Mouse (Mus musculus) intestine, embryonic 14.5 days (tissue): ENCODE data around the gene Galnt10. TPM values are rescaled to one million over a fixed set of nuclear protein-coding genes. Genes with fewer than 3 reads are reported as not detected.

Experiments used
- ATAC-seq: fragments of 200-750 bp; cut with Nextera tagmentation; replicated peaks from 2 replicates; pipeline ENCODE4 v1.8.0; 2017; ENCODE audit warnings: low read depth, moderate number of reproducible peaks, moderate TSS enrichment, moderate library complexity; ENCODE audit not compliant: low FRiP score, low TSS enrichment
- DNase-seq: peaks from one replicate; pipeline ENCODE4 v3.0.0-alpha.2; 2018; ENCODE audit warnings: low spot score
- H3K27ac ChIP-seq: fragments of 300-500 bp; sonication (generic); 2 replicates; pipeline ENCODE4 v1.5.1; 2014; ENCODE audit warnings: low read depth, mild to moderate bottlenecking, control low read depth
- H3K27me3 ChIP-seq: fragments of 300-500 bp; sonication (generic); replicated peaks from 2 replicates; pipeline ENCODE4 v1.6.1; 2014; ENCODE audit warnings: low read length, control low read depth; ENCODE audit not compliant: control insufficient read depth, insufficient read depth
- H3K36me3 ChIP-seq: fragments of 300-500 bp; sonication (generic); 2 replicates; pipeline ENCODE4 v1.6.1; 2014; ENCODE audit warnings: low read length, control low read depth; ENCODE audit not compliant: control insufficient read depth, insufficient read depth
- H3K4me1 ChIP-seq: fragments of 300-500 bp; sonication (generic); replicated peaks from 2 replicates; pipeline ENCODE4 v1.6.1; 2014; ENCODE audit warnings: low read length, control low read depth, mixed read lengths; ENCODE audit not compliant: control insufficient read depth, insufficient read depth
- H3K4me2 ChIP-seq: fragments of 300-500 bp; sonication (generic); 2 replicates; pipeline ENCODE4 v1.6.1; 2014; ENCODE audit warnings: low read length
- H3K4me3 ChIP-seq: fragments of 300-500 bp; sonication (generic); 2 replicates; pipeline ENCODE4 v1.5.1; 2014; ENCODE audit warnings: low read depth, low read length, control low read depth, mixed read lengths
- H3K9ac ChIP-seq: fragments of 300-500 bp; sonication (generic); 2 replicates; pipeline ENCODE4 v1.6.1; 2014; ENCODE audit warnings: mild to moderate bottlenecking, low read length
- H3K9me3 ChIP-seq: fragments of 300-500 bp; sonication (generic); 2 replicates; pipeline ENCODE4 v1.6.1; 2016; ENCODE audit warnings: low read length, control low read depth; ENCODE audit not compliant: control insufficient read depth
- WGBS: fragments of 180-500 bp; shearing (Covaris S2); extraction: QIAGEN DNeasy Blood & Tissue Kit; methylation state at CpG from one replicate; pipeline ENCODE4 v1.1.7; 2014; 5-methylcytosine and 5-hydroxymethylcytosine counted together
- polyA plus RNA-seq: library from polyadenylated mRNA; unstranded; fragments of >200 nt; fragmentation: Nextera tagmentation; extraction: Ambion mirVana; gene quantifications from 2 replicates; pipeline ENCODE4 v1.2.1, GENCODE M21; 2014

The Galnt10 gene
- polyA plus RNA-seq, 1 experiment from 2014 or later = 12.5 TPM

DNA sequence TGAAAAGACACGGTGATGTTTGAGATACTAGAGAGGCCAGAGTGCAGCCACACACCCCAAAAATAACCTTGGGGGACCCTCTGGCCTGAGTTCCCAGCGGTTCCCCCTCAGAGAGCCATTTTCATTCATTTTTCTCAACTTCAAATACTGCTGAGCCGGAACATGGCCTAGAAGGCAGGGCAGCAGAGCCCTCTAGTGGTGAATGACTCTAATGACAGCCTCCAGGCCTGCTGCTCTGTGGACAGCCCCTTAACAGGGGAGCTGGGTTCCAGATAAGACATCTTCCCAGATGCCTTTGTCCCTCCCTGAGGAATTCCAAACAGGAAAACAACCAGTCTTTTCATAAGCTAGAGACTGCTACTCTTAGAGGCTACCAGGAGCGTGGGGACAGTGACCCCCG lies 133.1 kb downstream of the Galnt10 start:
- H3K9me3 ChIP-seq = no peaks in the 10 kb centered on the region
- H3K27me3 ChIP-seq = no peaks in the 10 kb centered on the region
- peak; percentile 78 for DNase-seq
- WGBS = 27% methylated on average over 5 of the region's 5 CpGs
- peaks cover 3% of the 10 kb centered on the region; the same call in 1 of the 2 replicates for H3K36me3 ChIP-seq
- no peak overlapping the region for H3K9ac ChIP-seq
- no peak overlapping the region for H3K27ac ChIP-seq
- H3K4me3 ChIP-seq = no peak overlapping the region
- 0 out of 2 replicates have a peak, but pooled peaks cover 10% of the 10 kb centered on the region for H3K4me1 ChIP-seq
- H3K4me2 ChIP-seq = no peak overlapping the region
- ATAC-seq = peak; percentile 71; the same call in 1 of the 2 replicates

DNA sequence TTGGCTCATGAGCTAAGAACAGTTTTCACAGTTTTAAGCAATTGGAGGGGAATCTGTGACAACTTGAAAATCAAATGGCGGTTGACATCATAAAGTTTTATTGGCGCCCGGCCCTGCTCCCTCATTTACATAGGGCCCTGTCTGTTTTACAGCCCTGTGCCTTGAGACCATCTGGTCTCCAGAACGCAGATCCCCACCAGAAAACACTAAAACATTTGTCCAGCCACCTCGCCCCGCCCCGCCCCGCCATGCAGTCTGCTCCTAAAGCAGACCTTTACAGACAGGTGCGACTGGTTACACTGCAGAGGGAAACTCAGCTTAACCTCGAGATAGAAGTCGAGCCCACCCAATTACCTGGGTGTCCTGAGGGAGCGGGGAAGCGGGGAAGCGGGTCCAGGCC lies 134.6 kb downstream of the Galnt10 start:
- no peak overlapping the region for H3K4me3 ChIP-seq
- no peak overlapping the region for H3K9ac ChIP-seq
- no peaks in the 10 kb centered on the region for H3K9me3 ChIP-seq
- no peaks in the 10 kb centered on the region for H3K27me3 ChIP-seq
- no peak for DNase-seq
- H3K4me1 ChIP-seq = 0 out of 2 replicates have a peak, but pooled peaks cover 7% of the 10 kb centered on the region
- peak; percentile 61 for ATAC-seq
- H3K27ac ChIP-seq = peak overlapping the region; percentile 51
- peaks cover 3% of the 10 kb centered on the region; the same call in 1 of the 2 replicates for H3K36me3 ChIP-seq
- H3K4me2 ChIP-seq = no peak overlapping the region
- 44% methylated on average over 14 of the region's 14 CpGs for WGBS

GRCm38 (mm10) chr11:57786616-57787418 lies 141.6 kb downstream of the Galnt10 start:
- Histone ChIP-seq H3K4me1 (no peaks in the 10 kb centered on the region), H3K4me2 (no peak overlapping the region), H3K9ac (no peak overlapping the region), H3K27ac (no peak overlapping the region), H3K36me3 (no peaks in the 10 kb centered on the region; the same call in 1 of the 2 replicates), H3K27me3 (no peaks in the 10 kb centered on the region), H3K4me3 (no peak overlapping the region), H3K9me3 (no peaks in the 10 kb centered on the region)
- ATAC-seq (no peak), DNase-seq (no peak)
- WGBS = 45% methylated on average over 18 of the region's 18 CpGs

DNA sequence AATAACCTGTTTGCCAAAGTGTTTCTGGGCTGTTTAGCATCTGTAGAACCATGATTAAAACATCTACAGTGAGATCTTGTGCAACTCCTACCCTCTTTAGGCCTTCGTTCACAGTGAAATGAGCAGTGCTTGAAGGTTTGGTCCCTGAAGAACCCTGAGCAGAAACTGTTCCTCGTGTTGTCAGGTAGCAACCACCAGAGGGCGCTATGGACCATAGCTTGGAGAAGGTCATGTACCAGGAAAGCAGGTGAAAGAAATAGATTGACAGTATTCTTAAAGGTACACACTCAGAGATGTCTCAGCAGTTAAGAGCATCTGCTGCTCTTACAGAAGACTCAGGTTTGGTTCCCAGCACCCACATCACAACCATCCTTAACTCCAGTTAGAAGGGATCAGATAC lies 142.7 kb downstream of the Galnt10 start:
- WGBS = 37% methylated on average over 3 of the region's 3 CpGs
- Histone ChIP-seq H3K9me3 (no peaks in the 10 kb centered on the region), H3K4me2 (no peak overlapping the region), H3K27ac (no peak overlapping the region), H3K36me3 (no peaks in the 10 kb centered on the region), H3K9ac (no peak overlapping the region), H3K27me3 (no peaks in the 10 kb centered on the region), H3K4me3 (no peak overlapping the region), H3K4me1 (no peaks in the 10 kb centered on the region)
- peak; percentile 74 for DNase-seq
- ATAC-seq = no peak

DNA sequence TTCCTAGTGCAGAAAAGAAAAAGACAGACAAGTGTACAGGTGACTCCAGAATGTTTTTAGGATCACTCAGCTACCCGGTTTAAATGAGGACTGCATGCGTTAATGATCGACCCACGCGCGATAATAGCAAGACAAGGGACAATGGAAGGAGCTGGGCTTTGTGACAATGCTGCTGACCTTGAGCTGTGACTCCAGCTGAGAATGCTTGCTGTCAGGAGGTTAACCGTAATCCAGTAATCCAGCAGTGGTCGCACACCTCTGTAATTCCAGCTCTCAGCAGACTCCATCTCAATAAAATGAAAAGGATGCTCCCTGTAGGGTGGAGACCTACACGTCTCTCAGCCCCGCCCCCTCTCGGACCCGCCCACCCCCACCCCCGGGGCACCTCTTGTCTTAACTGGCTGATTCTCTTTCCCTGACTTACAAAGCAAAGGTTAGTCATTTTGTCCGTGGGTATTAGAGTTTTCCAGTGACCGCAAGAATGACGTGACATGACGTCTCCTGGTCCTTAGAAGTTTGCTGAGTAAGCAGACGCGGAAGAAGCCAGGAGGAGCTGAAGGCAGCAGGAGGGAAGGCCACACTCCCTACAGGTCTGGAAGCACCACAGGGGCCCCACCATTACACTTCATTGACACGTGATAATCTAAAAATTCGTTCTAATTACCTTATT lies 145.8 kb downstream of the Galnt10 start:
- WGBS = 31% methylated on average over 21 of the region's 21 CpGs
- peak overlapping the region; percentile 11; the same call in 1 of the 2 replicates for H3K4me2 ChIP-seq

DNA sequence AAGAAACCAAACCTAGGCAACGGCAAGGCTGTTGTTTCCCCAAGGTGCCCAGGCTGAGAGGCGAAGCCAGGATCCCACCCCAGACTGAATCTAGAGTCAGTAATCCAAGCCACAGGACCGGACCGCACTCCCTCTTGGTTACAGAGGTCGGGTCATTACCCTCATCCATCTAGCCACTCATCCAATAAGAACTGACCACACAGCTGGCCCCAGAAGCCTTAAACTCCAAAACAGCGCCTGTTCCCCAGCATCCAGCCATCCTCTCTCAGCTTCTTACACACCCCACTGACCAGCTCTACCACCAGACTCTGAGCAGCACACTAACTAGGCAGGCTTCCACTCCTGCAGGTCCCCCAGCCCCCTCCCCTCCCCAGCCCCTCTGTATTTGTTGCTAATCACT lies 149.8 kb downstream of the Galnt10 start:
- Histone ChIP-seq H3K27ac (no peak overlapping the region), H3K4me3 (no peak overlapping the region), H3K4me1 (0 out of 2 replicates have a peak, but pooled peaks cover under 1% of the 10 kb centered on the region), H3K27me3 (no peaks in the 10 kb centered on the region), H3K4me2 (no peak overlapping the region), H3K36me3 (no peaks in the 10 kb centered on the region), H3K9me3 (no peaks in the 10 kb centered on the region), H3K9ac (no peak overlapping the region)
- DNase-seq (no peak), ATAC-seq (no peak)
- 55% methylated on average over 6 of the region's 6 CpGs for WGBS

More for the DNA sequence above, 145.8 kb downstream of the Galnt10 start:
- H3K27me3 ChIP-seq = no peaks in the 10 kb centered on the region
- no peak overlapping the region for H3K27ac ChIP-seq
- H3K4me3 ChIP-seq = no peak overlapping the region
- H3K9ac ChIP-seq = no peak overlapping the region
- no peaks in the 10 kb centered on the region for H3K36me3 ChIP-seq
- no peak for DNase-seq
- H3K9me3 ChIP-seq = no peaks in the 10 kb centered on the region
- no peak for ATAC-seq
- no peaks in the 10 kb centered on the region for H3K4me1 ChIP-seq

DNA sequence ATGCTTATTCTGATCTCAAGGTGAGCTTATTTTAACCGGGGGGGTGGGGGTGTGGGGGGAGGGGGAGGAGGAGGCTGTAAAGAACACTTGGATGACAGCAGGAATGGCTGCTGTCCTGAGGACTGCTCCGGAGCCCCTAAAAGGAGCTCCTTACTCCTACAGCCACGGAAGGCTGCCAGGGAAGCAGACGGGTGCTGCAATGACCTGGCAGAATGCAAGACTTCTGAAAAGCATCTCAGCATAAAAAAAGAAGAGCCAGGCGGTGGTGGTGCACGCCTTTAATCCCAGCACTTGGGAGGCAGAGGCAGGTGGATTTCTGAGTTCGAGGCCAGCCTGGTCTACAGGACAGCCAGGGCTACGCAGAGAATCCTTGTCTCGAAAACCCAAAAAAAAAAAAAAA lies 152.6 kb downstream of the Galnt10 start:
- no peak overlapping the region for H3K9ac ChIP-seq
- H3K27me3 ChIP-seq = no peaks in the 10 kb centered on the region
- peaks cover 7% of the 10 kb centered on the region; the same call in 1 of the 2 replicates for H3K4me1 ChIP-seq
- no peaks in the 10 kb centered on the region for H3K9me3 ChIP-seq
- H3K4me3 ChIP-seq = no peak overlapping the region
- DNase-seq = no peak
- ATAC-seq = no peak
- 90% methylated on average over 8 of the region's 9 CpGs for WGBS
- no peaks in the 10 kb centered on the region for H3K36me3 ChIP-seq
- H3K27ac ChIP-seq = no peak overlapping the region
- H3K4me2 ChIP-seq = no peak overlapping the region

GRCm38 (mm10) chr11:57799456-57799855 lies 154.2 kb downstream of the Galnt10 start:
- Histone ChIP-seq H3K4me3 (no peak overlapping the region), H3K27ac (no peak overlapping the region), H3K4me2 (no peak overlapping the region), H3K4me1 (peaks cover 18% of the 10 kb centered on the region), H3K9me3 (no peaks in the 10 kb centered on the region), H3K27me3 (no peaks in the 10 kb centered on the region), H3K9ac (no peak overlapping the region), H3K36me3 (no peaks in the 10 kb centered on the region)
- no peak for DNase-seq
- ATAC-seq = no peak
- 84% methylated on average over 10 of the region's 10 CpGs for WGBS
